Mouse (Mus musculus): ENCODE results near the gene Atxn7l1. TPM values are rescaled to one million over a fixed set of nuclear protein-coding genes. Genes with fewer than 3 reads are reported as not detected.

Atxn7l1 gene
- polyA plus RNA-seq, 1 experiment from 2014 or later: 12.9 TPM

DNA sequence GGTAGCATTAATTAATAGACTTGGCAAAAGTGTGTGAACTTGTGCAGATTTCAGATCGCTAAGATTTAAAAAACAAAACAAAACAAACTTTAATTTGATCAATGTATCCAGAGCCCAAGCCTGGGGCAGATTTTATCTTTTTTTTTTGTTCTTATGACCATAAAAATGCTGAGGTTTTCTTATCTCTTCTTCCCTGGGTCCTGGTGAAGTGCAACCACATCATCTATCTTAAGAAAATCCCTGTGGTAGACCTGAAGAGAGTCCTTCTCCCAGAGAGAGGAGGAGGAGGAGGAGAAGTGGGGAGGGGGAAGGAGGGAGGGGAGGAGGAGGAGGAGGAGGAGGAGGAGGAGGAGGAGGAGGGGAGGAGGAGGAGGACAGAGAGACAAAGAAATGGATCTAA lies 78.5 kb downstream of the Atxn7l1 start:
- H3K27me3 ChIP-seq (replicated peaks; ENCODE audit: control insufficient read depth, insufficient read depth, low read length): no peaks in the 10 kb centered on the region
- H3K4me3 ChIP-seq (ENCODE audit: low read length): no peak overlapping the region
- no peak overlapping the region for H3K27ac ChIP-seq (ENCODE audit: low read length)
- H3K9ac ChIP-seq (ENCODE audit: low read depth, low read length): no peak overlapping the region
- ATAC-seq: no peak
- H3K9me3 ChIP-seq (ENCODE audit: control insufficient read depth, low read length): no peaks in the 10 kb centered on the region
- H3K36me3 ChIP-seq (ENCODE audit: control insufficient read depth, insufficient read depth, low read length): no peaks in the 10 kb centered on the region
- WGBS: 63% methylated on average over 1 of the region's 1 CpGs
- H3K4me2 ChIP-seq (ENCODE audit: low read depth, low read length): no peak overlapping the region
- H3K4me1 ChIP-seq (ENCODE audit: control insufficient read depth, insufficient read depth, low read length): peaks cover 10% of the 10 kb centered on the region; the same call in 1 of the 2 replicates

DNA sequence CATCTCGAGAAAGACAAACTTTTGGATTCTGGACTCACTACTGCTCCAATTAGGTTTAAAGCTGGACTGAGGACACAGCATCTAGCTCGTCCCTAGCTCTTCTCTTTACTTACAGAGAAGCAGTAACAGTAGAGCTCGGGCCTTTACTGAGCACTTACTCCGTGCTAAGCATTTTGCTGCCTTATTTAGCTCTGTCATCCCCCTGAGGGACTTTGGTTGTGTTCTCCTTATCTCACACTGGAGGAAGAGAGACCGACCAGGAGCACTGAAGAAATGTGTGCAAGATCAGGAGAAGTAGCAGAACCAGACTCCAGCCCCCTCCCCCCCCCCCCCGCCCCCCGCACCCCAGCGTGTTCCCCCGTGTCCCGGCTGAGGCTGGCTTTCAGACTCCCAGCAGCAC lies 79.1 kb downstream of the Atxn7l1 start:
- H3K4me2 ChIP-seq (ENCODE audit: low read depth, low read length): no peak overlapping the region
- WGBS: 81% methylated on average over 7 of the region's 10 CpGs
- no peaks in the 10 kb centered on the region for H3K36me3 ChIP-seq (ENCODE audit: control insufficient read depth, insufficient read depth, low read length)

DNA sequence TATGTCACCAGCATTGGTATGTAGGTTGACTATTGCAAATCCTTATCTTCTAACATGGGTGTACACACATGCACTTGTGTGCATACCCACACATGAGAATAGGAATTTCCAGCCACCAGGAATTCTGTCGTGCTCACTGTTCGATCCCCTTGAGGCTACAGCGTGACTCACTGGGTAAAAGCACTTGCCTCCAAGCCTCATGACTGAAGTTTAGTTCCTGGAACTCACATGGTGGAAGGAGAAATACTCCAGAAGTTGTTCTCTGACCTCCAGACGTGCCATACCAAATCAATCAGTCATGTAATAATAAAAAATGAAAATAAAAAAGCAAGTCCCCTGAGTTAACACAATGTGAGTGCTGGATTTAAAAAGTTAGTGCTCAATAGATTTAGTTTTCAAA lies 87.8 kb downstream of the Atxn7l1 start:
- H3K9ac ChIP-seq (ENCODE audit: low read depth, low read length): no peak overlapping the region
- no peaks in the 10 kb centered on the region for H3K36me3 ChIP-seq (ENCODE audit: control insufficient read depth, insufficient read depth, low read length)
- 73% methylated on average over 4 of the region's 4 CpGs for WGBS
- no peak overlapping the region for H3K4me3 ChIP-seq (ENCODE audit: low read length)
- H3K4me2 ChIP-seq (ENCODE audit: low read depth, low read length): no peak overlapping the region
- no peak for ATAC-seq
- no peaks in the 10 kb centered on the region for H3K27me3 ChIP-seq (replicated peaks; ENCODE audit: control insufficient read depth, insufficient read depth, low read length)
- no peak overlapping the region for H3K27ac ChIP-seq (ENCODE audit: low read length)
- no peaks in the 10 kb centered on the region for H3K9me3 ChIP-seq (ENCODE audit: control insufficient read depth, low read length)
- H3K4me1 ChIP-seq (ENCODE audit: control insufficient read depth, insufficient read depth, low read length): peaks cover 10% of the 10 kb centered on the region

More for the DNA sequence above, 79.1 kb downstream of the Atxn7l1 start:
- Histone ChIP-seq H3K9ac (ENCODE audit: low read depth, low read length) (no peak overlapping the region), H3K27ac (ENCODE audit: low read length) (no peak overlapping the region), H3K4me1 (ENCODE audit: control insufficient read depth, insufficient read depth, low read length) (peaks cover 9% of the 10 kb centered on the region; the same call in 1 of the 2 replicates), H3K27me3 (replicated peaks; ENCODE audit: control insufficient read depth, insufficient read depth, low read length) (no peaks in the 10 kb centered on the region), H3K9me3 (ENCODE audit: control insufficient read depth, low read length) (no peaks in the 10 kb centered on the region), H3K4me3 (ENCODE audit: low read length) (no peak overlapping the region)
- no peak for ATAC-seq

DNA sequence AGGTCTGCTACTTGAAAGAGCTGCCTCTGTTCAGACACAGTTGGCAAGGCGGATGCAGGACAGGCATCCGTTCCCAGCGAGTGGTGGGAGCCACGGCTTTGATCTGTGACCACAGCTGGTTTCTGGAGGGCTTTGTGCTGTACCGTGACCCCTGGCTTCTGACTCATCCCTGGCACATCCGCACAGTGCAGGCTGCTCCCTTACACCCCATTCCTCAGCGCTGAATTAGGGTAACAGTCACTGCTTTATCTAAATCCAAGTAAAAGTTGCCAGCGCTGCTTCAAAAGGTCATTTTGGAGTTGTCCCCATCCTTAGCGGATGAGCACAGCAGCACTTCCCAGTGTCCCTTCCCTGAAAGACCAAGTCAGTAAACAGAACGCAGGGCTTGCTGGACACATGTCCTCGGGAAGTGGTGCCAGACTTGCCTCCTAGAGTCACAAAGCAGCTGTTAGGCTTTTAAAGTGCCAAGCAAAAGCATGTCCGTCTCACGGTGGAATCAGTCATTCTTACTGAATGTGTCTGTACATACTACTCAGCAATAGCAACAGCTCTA lies 88.4 kb downstream of the Atxn7l1 start:
- 55% methylated on average over 13 of the region's 13 CpGs for WGBS
- H3K36me3 ChIP-seq (ENCODE audit: control insufficient read depth, insufficient read depth, low read length): no peaks in the 10 kb centered on the region

DNA sequence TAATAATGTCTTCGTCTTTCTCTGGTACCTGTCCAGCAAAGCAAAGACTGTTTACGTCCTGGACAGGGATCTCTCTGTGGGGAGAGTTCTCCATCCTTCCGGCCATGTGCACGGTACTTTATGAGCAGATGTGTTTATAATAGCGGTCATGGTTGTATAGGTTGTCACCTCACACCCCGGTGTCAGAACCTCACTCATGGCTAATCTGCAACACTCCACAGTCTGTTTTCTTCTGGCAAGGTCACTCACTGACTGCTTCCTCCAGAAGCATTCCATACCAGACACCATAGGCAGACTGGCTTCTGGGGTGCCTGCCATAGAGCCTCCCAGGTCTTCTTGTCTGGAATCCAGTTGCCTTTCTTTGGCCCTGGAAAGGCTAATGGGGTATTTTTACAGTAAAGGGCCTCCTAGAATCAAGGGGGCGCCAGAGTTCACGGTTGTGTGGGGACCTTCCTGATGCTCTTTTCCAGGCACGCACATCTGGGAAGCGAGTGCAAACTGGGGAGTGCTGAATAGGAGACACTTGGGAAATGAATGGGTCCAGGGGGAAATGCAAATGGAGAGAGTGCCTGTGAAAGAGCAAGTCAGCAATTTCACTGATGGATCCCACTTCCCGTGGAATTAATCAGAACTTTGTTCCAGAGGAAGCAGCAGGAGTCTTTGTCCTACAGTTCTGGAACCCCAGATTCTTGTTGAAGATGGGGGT lies 89.0 kb downstream of the Atxn7l1 start:
- no peak for ATAC-seq

More for the DNA sequence above, 88.4 kb downstream of the Atxn7l1 start:
- H3K27me3 ChIP-seq (replicated peaks; ENCODE audit: control insufficient read depth, insufficient read depth, low read length): no peaks in the 10 kb centered on the region
- no peak overlapping the region for H3K9ac ChIP-seq (ENCODE audit: low read depth, low read length)
- H3K27ac ChIP-seq (ENCODE audit: low read length): no peak overlapping the region; the same call in 1 of the 2 replicates
- no peaks in the 10 kb centered on the region for H3K9me3 ChIP-seq (ENCODE audit: control insufficient read depth, low read length)
- peaks cover 10% of the 10 kb centered on the region for H3K4me1 ChIP-seq (ENCODE audit: control insufficient read depth, insufficient read depth, low read length)
- ATAC-seq: no peak
- H3K4me3 ChIP-seq (ENCODE audit: low read length): no peak overlapping the region
- no peak overlapping the region for H3K4me2 ChIP-seq (ENCODE audit: low read depth, low read length)

DNA sequence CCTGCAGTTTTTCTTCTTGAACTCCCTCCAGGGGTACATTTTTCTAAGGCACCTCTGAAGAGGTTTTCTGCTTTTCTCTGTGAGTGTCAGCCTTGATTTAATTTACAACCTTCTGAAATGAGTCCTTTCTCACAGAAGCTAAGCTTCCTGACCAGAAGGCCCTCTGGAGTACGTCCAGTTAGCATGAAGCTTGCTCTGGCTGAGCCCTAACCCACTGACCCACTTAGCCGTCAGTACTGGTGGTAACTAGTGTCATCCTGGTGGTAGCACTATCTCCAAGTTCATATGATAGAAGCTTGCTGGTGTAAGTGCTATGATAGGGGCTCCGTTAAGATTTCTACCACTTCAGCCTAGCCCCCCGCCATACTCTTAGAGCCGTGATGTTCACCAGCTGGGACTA lies 89.6 kb downstream of the Atxn7l1 start:
- Histone ChIP-seq H3K36me3 (ENCODE audit: control insufficient read depth, insufficient read depth, low read length) (no peaks in the 10 kb centered on the region), H3K4me3 (ENCODE audit: low read length) (no peak overlapping the region), H3K27ac (ENCODE audit: low read length) (no peak overlapping the region), H3K9me3 (ENCODE audit: control insufficient read depth, low read length) (no peaks in the 10 kb centered on the region), H3K27me3 (replicated peaks; ENCODE audit: control insufficient read depth, insufficient read depth, low read length) (no peaks in the 10 kb centered on the region), H3K4me2 (ENCODE audit: low read depth, low read length) (no peak overlapping the region), H3K4me1 (ENCODE audit: control insufficient read depth, insufficient read depth, low read length) (peaks cover 13% of the 10 kb centered on the region), H3K9ac (ENCODE audit: low read depth, low read length) (no peak overlapping the region)
- 80% methylated on average over 5 of the region's 5 CpGs for WGBS
- ATAC-seq: no peak

More for the DNA sequence above, 89.0 kb downstream of the Atxn7l1 start:
- no peak overlapping the region for H3K27ac ChIP-seq (ENCODE audit: low read length)
- H3K9ac ChIP-seq (ENCODE audit: low read depth, low read length): no peak overlapping the region
- H3K9me3 ChIP-seq (ENCODE audit: control insufficient read depth, low read length): no peaks in the 10 kb centered on the region
- no peaks in the 10 kb centered on the region for H3K36me3 ChIP-seq (ENCODE audit: control insufficient read depth, insufficient read depth, low read length)
- no peak overlapping the region for H3K4me2 ChIP-seq (ENCODE audit: low read depth, low read length)
- H3K27me3 ChIP-seq (replicated peaks; ENCODE audit: control insufficient read depth, insufficient read depth, low read length): no peaks in the 10 kb centered on the region
- peaks cover 12% of the 10 kb centered on the region for H3K4me1 ChIP-seq (ENCODE audit: control insufficient read depth, insufficient read depth, low read length)
- H3K4me3 ChIP-seq (ENCODE audit: low read length): no peak overlapping the region
- WGBS: 63% methylated on average over 11 of the region's 11 CpGs

DNA sequence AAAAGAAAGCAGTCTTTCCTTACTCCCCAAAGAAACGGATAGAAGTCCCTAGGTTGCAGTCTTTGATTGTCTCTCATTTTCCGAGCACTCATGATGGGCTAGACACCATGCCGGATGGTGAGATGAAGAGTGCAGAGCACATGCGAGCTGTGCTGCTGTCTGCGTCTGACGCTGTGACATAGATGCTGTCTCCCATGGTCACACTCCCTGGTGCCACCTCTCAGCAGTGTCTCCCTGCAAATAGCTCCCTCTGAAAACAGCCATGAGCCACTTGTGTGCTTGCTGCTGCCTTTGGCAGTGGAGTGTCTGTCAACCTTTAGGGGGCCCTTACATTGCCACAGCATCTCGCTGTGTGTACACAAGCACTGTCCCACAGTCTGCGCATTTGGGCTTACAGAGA lies 95.2 kb downstream of the Atxn7l1 start:
- no peak overlapping the region for H3K4me2 ChIP-seq (ENCODE audit: low read depth, low read length)
- H3K4me3 ChIP-seq (ENCODE audit: low read length): no peak overlapping the region
- no peak for ATAC-seq
- no peaks in the 10 kb centered on the region for H3K27me3 ChIP-seq (replicated peaks; ENCODE audit: control insufficient read depth, insufficient read depth, low read length)
- H3K9me3 ChIP-seq (ENCODE audit: control insufficient read depth, low read length): no peaks in the 10 kb centered on the region
- no peaks in the 10 kb centered on the region for H3K36me3 ChIP-seq (ENCODE audit: control insufficient read depth, insufficient read depth, low read length)
- no peak overlapping the region for H3K27ac ChIP-seq (ENCODE audit: low read length)
- 82% methylated on average over 8 of the region's 8 CpGs for WGBS
- no peak overlapping the region for H3K9ac ChIP-seq (ENCODE audit: low read depth, low read length)
- H3K4me1 ChIP-seq (ENCODE audit: control insufficient read depth, insufficient read depth, low read length): peaks cover 14% of the 10 kb centered on the region

DNA sequence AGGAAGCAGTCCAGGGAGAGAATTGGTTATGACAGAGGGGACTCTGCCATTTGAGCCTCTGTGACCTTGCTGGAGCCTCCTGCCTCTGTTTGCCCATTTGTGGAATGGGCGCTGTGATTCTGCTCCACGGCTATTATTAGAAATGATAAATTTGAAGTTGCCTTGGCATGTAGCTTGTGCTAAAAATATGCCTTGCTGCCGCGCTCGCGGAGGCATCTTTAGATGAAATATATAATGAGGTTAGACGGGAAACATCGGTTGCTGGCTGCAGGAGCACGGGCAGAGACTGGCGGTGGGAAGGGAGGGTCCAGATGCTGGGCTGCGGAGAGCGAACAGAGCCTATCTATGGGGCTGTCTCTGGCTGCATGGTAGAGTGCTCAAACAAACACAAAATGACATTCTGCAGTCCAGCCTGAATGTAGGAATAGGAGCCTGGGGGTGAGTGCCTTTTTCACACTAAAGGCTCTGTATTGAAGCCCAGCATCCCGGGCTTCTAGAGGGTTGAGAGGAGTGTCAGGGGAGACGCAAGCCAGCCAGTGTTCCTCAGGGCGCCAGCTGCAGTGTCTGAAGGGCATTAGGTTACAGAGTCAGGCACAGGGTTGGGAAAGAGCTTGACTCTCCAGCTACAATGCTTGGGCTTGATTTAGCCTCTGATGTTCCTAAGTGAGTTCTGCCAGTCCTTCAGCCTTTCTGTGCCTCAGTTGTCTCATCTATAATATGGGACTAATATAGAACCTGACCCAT lies 96.8 kb downstream of the Atxn7l1 start:
- Histone ChIP-seq H3K9me3 (ENCODE audit: control insufficient read depth, low read length) (no peaks in the 10 kb centered on the region), H3K27me3 (replicated peaks; ENCODE audit: control insufficient read depth, insufficient read depth, low read length) (no peaks in the 10 kb centered on the region), H3K36me3 (ENCODE audit: control insufficient read depth, insufficient read depth, low read length) (no peaks in the 10 kb centered on the region), H3K9ac (ENCODE audit: low read depth, low read length) (peak overlapping the region; percentile 6; the same call in 1 of the 2 replicates), H3K4me2 (ENCODE audit: low read depth, low read length) (no peak overlapping the region), H3K27ac (ENCODE audit: low read length) (peak overlapping the region; percentile 45), H3K4me1 (ENCODE audit: control insufficient read depth, insufficient read depth, low read length) (peaks cover 14% of the 10 kb centered on the region), H3K4me3 (ENCODE audit: low read length) (no peak overlapping the region)
- 36% methylated on average over 15 of the region's 15 CpGs for whole genome bisulfite sequencing
- ATAC-seq: peak; percentile 66

DNA sequence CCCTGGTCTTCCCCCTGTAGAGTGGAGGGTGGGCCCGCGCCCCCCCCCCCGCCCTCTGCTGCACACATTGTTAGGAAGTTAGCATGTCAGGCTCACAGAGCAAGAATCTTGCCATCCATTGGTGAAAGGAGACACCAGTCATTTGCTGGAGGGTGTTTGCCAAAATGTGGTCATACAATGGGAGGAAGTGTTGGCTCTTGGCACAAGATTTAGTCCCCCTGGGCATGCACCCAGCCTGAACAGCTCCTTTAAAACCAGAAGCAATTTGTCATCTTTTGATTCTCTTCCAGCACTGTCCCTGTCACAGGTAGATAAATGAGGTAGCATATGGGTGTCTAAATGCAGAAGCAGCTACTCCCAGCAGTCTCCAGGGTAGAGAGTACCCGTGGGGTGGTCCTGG lies 98.0 kb downstream of the Atxn7l1 start:
- Histone ChIP-seq H3K27ac (ENCODE audit: low read length) (no peak overlapping the region), H3K36me3 (ENCODE audit: control insufficient read depth, insufficient read depth, low read length) (peaks cover 5% of the 10 kb centered on the region; the same call in 1 of the 2 replicates), H3K4me2 (ENCODE audit: low read depth, low read length) (no peak overlapping the region), H3K9ac (ENCODE audit: low read depth, low read length) (no peak overlapping the region), H3K9me3 (ENCODE audit: control insufficient read depth, low read length) (no peaks in the 10 kb centered on the region), H3K4me3 (ENCODE audit: low read length) (no peak overlapping the region), H3K27me3 (replicated peaks; ENCODE audit: control insufficient read depth, insufficient read depth, low read length) (no peaks in the 10 kb centered on the region), H3K4me1 (ENCODE audit: control insufficient read depth, insufficient read depth, low read length) (peaks cover 14% of the 10 kb centered on the region)
- no peak for ATAC-seq
- 66% methylated on average over 4 of the region's 4 CpGs for WGBS
